Mouse (Mus musculus): ENCODE results near the gene Micu1.

Gene Micu1

DNA sequence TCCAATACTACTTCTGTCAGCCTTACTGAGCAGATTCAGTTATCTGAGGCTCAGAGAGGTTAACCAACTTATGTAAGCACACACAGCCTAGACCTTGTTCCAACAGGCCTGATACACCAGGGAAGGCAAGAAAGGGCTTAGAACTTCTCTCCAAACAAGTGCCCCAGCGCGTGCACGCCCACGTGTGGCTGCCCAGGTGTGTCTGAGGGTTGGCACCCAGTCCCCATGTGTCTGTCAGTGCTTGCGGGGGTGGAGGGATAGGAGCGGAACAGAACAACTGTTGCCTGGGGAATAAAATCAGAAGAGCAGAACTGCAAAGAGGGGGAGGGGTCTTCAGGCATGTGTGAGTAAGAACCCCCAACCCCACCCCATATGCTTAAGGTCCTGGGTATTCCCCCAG, 208.8 kb downstream of the Micu1 start:
- no peak for DNase-seq

- DNase-seq, result no peak
Measured at GRCm38 (mm10) chr10:59911561-59912198, 209.4 kb downstream of the Micu1 start.
